Mouse (Mus musculus) sigmoid colon, adult 10 weeks (tissue): ENCODE measurements around the gene Nkap. TPM values are rescaled to one million over a fixed set of nuclear protein-coding genes. Genes with fewer than 3 reads are reported as not detected.

Experiments
- polyA plus RNA-seq: library from polyadenylated mRNA; stranded (reverse); fragments of 350-450 nt; fragmentation: Illumina TruSeq; extraction: RNeasy Lipid Tissue Mini Kit (QIAGEN cat#74804); gene quantifications from one replicate; pipeline ENCODE4 v1.2.3, GENCODE M21; 2014; ENCODE audit warnings: low read depth, low replicate concordance

Nkap gene
- polyA plus RNA-seq: 54.6 TPM

DNA sequence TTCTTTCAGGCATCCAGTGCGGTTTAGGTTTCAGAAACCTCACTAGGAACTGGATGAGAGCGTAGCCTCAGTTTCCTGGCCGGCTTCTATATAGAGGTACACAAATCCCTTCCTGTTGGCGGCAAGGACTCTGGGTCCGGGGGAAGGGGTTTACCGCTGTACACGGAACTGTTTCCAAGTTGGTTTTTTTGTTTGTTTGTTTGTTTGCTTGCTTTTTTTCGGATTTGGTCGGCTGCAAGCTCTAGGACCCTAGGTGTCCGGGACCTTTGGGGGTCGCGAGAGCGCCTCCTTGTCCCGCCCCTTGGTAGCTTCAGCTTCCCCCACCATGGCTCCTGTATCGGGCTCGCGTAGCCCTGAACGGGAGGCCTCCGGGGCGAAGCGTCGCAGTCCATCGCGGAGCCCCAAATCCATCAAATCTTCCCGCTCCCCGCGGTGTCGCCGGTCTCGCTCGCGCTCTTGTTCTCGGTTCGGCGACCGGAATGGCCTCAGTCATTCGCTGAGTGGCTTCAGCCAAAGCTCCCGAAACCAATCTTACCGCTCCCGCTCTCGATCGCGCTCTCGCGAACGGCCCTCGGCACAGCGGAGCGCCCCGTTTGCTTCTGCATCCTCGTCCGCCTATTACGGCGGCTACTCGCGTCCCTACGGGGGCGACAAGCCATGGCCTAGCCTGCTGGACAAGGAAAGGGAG lies at the start of gene Nkap:
Gene Nkap (plus strand): TSS at position 125 of the 688 bp plus-strand sequence.

DNA sequence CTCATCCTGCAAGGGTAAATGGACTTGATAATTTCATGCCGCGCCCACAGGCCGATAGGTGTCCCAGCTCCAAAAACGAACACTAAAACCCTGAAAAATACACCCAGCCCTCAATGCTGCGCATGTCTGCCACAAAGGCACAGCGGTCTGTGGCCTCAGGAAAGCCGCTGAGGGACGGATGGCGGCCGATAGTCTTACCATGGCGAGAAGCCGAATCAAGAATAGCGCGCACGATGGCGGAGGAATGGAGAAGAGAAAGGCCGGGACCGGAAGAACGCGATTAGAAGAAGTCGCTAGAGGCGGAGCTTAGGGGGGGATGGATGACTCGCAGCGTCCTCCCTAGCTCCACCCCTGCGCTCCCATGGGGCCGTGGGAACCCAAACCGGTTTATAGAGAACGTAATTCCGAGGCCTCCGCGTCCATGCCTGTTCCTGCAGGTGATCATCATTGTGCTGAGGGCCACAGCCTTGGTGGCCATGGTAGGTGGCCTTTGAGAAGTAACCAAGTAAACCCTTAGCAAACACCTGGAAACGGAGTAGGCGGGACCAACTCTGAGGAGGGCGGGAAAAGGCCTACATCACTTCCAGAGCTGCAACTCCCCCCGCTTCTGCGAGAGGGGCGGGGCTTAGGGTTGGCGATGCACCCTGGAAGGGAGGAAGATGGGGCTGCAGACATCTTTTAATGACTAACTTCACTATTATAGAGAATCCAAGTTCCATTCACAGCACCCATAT lies 41.5 kb upstream of the Nkap start, which contains the start of gene Rpl39:
Gene Rpl39 (minus strand): TSS at position 476 of the 734 bp plus-strand sequence.

DNA sequence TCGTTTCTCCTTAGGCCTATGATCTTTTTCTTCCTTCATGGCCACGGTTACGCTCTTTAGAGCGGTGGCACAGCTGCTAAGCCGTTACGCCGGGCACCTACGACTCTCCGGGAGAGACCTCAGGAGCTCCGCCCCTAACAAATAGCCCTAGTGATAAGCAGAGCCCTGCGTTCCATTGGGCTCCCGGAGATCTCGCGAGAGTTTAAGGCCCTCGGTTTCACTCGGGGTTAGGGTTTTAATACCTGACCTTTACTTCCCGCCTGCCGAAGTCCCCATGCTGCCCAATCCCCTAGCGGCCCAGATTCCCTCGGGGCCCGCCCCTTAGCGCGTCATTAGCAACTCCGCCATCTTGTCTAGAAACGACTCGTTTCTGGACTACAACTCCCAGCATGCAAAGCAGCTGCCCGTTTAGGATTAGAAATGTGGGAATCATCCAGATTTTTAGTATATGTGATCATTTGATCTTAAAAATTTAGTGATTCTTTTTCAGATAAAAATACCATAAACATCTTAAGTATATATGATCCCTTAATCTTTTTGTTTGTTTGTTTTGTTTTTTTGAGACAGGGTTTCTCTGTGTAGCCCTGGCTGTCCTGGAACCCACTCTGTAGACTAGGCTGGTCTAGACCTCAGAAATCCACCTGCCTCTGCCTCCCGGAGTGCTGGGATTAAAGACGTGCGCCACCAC lies 16.3 kb upstream of the Nkap start, which contains the start of gene Upf3b:
Gene Upf3b (minus strand): TSS at position 130 of the 688 bp plus-strand sequence.

DNA sequence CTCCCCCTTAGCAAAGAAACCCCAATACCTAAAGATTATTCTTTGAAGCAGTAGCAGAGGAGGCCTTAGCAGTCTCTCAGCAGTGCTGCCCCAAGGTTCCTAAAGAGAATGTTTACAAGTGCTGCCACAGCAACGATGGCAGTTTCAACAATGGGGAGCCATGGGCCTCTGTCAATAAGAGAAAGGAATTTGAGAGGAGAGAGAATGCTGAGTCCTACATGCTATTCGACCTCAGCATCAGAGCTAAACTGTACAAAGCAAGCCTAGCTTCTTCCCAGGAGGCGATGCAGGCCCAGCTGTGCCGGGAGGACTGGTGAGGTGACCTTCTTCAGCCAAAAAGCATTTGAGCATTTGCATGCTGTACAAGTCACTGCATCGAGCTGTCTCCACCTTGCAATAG lies 42.1 kb downstream of the Nkap start, which contains the start of gene Akap14:
Gene Akap14 (minus strand): TSS at position 101 of the 400 bp plus-strand sequence.

DNA sequence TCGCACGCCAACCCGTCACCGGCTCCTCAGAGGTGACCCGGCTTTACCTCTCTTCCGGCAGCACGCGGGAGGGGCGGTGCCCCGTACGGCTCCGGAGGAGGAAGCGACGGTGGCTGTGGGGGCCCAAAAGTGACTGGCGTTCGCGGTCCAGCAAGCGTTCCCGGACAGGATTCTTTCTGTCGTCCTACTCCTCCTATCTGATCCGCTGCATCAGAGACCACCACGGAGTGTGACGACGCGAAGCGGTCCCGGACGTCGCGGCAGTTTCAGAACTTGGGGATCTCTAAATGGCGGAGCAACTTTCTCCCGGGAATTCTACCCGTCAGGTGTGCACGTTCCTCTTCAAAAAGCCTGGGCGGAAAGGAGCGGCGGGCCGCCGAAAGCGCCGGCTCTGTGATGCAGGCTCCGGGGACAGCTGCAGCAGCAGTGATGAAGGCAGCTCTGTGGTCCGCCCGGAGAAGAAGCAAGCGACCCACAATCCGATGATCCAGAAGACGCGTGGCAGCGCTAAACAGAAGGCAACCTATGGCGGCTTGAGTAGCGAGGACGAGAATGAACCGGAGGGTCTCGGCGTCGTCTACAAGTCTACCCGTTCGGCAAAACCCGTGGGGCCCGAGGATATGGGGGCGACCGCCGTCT lies 64.6 kb downstream of the Nkap start, which contains the start of the genes Ndufa1 and Rnf113a1:
Gene Ndufa1 (minus strand): TSS at position 59 of the 639 bp plus-strand sequence.
Gene Rnf113a1 (plus strand): TSS at position 141 of the 639 bp plus-strand sequence.

Other genes starting within 250 kb of the Nkap start
- 15.9 TPM for gene Nkrf, start 223.9 kb upstream of the Nkap start, polyA plus RNA-seq
- 17.8 TPM for gene Sept6, start 135.0 kb upstream of the Nkap start, polyA plus RNA-seq
- not detected for gene Sowahd, start 78.0 kb upstream of the Nkap start, polyA plus RNA-seq
- 1,455 TPM for gene Rpl39, start 41.4 kb upstream of the Nkap start, polyA plus RNA-seq
- gene Upf3b, start 16.5 kb upstream of the Nkap start, polyA plus RNA-seq: 136 TPM
- gene Akap14, start 42.0 kb downstream of the Nkap start, polyA plus RNA-seq: not detected
- 318 TPM for gene Ndufa1, start 64.4 kb downstream of the Nkap start, polyA plus RNA-seq
- not detected for gene Rnf113a1, start 64.5 kb downstream of the Nkap start, polyA plus RNA-seq
- gene Gm9, start 84.2 kb downstream of the Nkap start, polyA plus RNA-seq: not detected
- gene Rhox1, start 95.5 kb downstream of the Nkap start, polyA plus RNA-seq: not detected
- gene Rhox2a, start 118.2 kb downstream of the Nkap start, polyA plus RNA-seq: not detected
- not detected for gene Rhox3a, start 123.1 kb downstream of the Nkap start, polyA plus RNA-seq
- gene Rhox4a, start 138.5 kb downstream of the Nkap start, polyA plus RNA-seq: not detected